Mouse (Mus musculus) common myeloid progenitor, adult 5-6 weeks (primary cell): ENCODE results near the gene Tha1. TPM values are rescaled to one million over a fixed set of nuclear protein-coding genes. Genes with fewer than 3 reads are reported as not detected.

Source experiments
- ATAC-seq: replicated peaks from 2 replicates; pipeline ENCODE4 v1.8.0; 2016; ENCODE audit warnings: low read depth, mild to moderate bottlenecking, moderate TSS enrichment, inconsistent platforms; ENCODE audit not compliant: poor library complexity, severe bottlenecking
- total RNA-seq: library from RNA; stranded (forward); fragments of 200-1000, 187-1606 nt; gene quantifications from 2 replicates; pipeline ENCODE4 v1.2.3, GENCODE M21; 2017

The Tha1 gene
- total RNA-seq = 5.4 and 6.0 TPM in 2 replicates

- peak; percentile 62 for ATAC-seq
Measured at GRCm38 (mm10) chr11:117872861-117873608, at the start of gene Tha1. Gene Tha1, minus strand, starts transcription at chr11:117873481.

GRCm38 (mm10) chr11:117919211-117919610 lies 45.9 kb upstream of the Tha1 start:
- no peak for ATAC-seq

- no peak for ATAC-seq
Measured at GRCm38 (mm10) chr11:117918541-117918940, 45.3 kb upstream of the Tha1 start.

GRCm38 (mm10) chr11:117915837-117916236 lies 42.6 kb upstream of the Tha1 start:
- no peak for ATAC-seq

- ATAC-seq = no peak
Measured at GRCm38 (mm10) chr11:117915341-117915740, 42.1 kb upstream of the Tha1 start.

- no peak for ATAC-seq
Measured at GRCm38 (mm10) chr11:117914531-117914930, 41.2 kb upstream of the Tha1 start.

- ATAC-seq = peak; percentile 88
Measured at GRCm38 (mm10) chr11:117912684-117913352, 39.5 kb upstream of the Tha1 start.

GRCm38 (mm10) chr11:117909337-117909736 lies 36.1 kb upstream of the Tha1 start:
- 0 out of 2 replicates have a peak, but pooled peaks have one; percentile 9 for ATAC-seq

- no peak for ATAC-seq
Measured at GRCm38 (mm10) chr11:117904442-117904841, 31.2 kb upstream of the Tha1 start.

GRCm38 (mm10) chr11:117902282-117902681 lies 29.0 kb upstream of the Tha1 start:
- no peak for ATAC-seq

GRCm38 (mm10) chr11:117896533-117896932 lies 23.3 kb upstream of the Tha1 start:
- ATAC-seq = no peak

GRCm38 (mm10) chr11:117894676-117895075 lies 21.4 kb upstream of the Tha1 start:
- ATAC-seq = peak; percentile 50

GRCm38 (mm10) chr11:117892199-117892598 lies 18.9 kb upstream of the Tha1 start:
- no peak for ATAC-seq

- ATAC-seq = 0 out of 2 replicates have a peak, but pooled peaks have one; percentile 31
Measured at GRCm38 (mm10) chr11:117891581-117892175, 18.4 kb upstream of the Tha1 start.

GRCm38 (mm10) chr11:117890519-117891282 lies 17.4 kb upstream of the Tha1 start:
- no peak for ATAC-seq

- no peak for ATAC-seq
Measured at GRCm38 (mm10) chr11:117889887-117890340, 16.6 kb upstream of the Tha1 start.

- no peak for ATAC-seq
Measured at GRCm38 (mm10) chr11:117888853-117889822, 15.9 kb upstream of the Tha1 start.

- ATAC-seq = no peak
Measured at GRCm38 (mm10) chr11:117888168-117888852, 15.0 kb upstream of the Tha1 start.
